Mouse (Mus musculus) small intestine, adult 2 months (tissue): ENCODE results near the gene Trim54. TPM values are rescaled to one million over a fixed set of nuclear protein-coding genes. Genes with fewer than 3 reads are reported as not detected.

ENCODE experiments used
- H3K27ac ChIP-seq: fragments of 200-500 bp; 2 replicates; pipeline ENCODE4 v1.5.1; 2012; ENCODE audit warnings: low read depth, low read length, control low read depth, inconsistent platforms; ENCODE audit not compliant: insufficient read depth
- H3K27me3 ChIP-seq: fragments of 200-500 bp; 2 replicates; pipeline ENCODE4 v1.6.1; 2012; ENCODE audit warnings: mild to moderate bottlenecking, moderate library complexity, low read length, inconsistent platforms; ENCODE audit not compliant: control insufficient read depth, insufficient read depth
- H3K36me3 ChIP-seq: fragments of 200-500 bp; 2 replicates; pipeline ENCODE4 v1.6.1; 2012; ENCODE audit warnings: mild to moderate bottlenecking, low read length, control low read depth, inconsistent platforms; ENCODE audit not compliant: control insufficient read depth, insufficient read depth
- H3K4me1 ChIP-seq: fragments of 200-500 bp; 2 replicates; pipeline ENCODE4 v1.6.1; 2012; ENCODE audit warnings: low read length, inconsistent platforms, mixed read lengths; ENCODE audit not compliant: control insufficient read depth, insufficient read depth, insufficient read length
- H3K4me3 ChIP-seq: fragments of 200-500 bp; 2 replicates; pipeline ENCODE4 v1.5.1; 2012; ENCODE audit warnings: low read depth, mild to moderate bottlenecking, control low read depth, inconsistent platforms, low read length, moderate library complexity
- CTCF ChIP-seq: fragments of 200-500 bp; IDR thresholded peaks from 2 replicates; pipeline ENCODE4 v1.5.1; 2012; ENCODE audit warnings: low read depth, mild to moderate bottlenecking, control low read depth, inconsistent platforms, low read length, moderate library complexity, mixed read lengths; ENCODE audit not compliant: insufficient replicate concordance, insufficient read length; ENCODE audit errors: extremely low read depth
- POLR2A ChIP-seq: fragments of 200-500 bp; IDR thresholded peaks from 2 replicates; pipeline ENCODE4 v1.6.1; 2012; ENCODE audit warnings: low read depth, mild to moderate bottlenecking, control low read depth, inconsistent platforms, low read length, moderate library complexity
- WGBS: fragments of 180-500 bp; shearing (Covaris S2); methylation state at CpG from one replicate; pipeline ENCODE4 v1.1.7; 2018; 5-methylcytosine and 5-hydroxymethylcytosine counted together
- polyA plus RNA-seq: library from polyadenylated mRNA; depleted of rRNA; stranded (reverse); fragments of >200 nt; gene quantifications from 2 replicates; pipeline ENCODE4 v1.2.3, GENCODE M21; 2012

Trim54 gene
- polyA plus RNA-seq, 1 experiment, result not detected

DNA sequence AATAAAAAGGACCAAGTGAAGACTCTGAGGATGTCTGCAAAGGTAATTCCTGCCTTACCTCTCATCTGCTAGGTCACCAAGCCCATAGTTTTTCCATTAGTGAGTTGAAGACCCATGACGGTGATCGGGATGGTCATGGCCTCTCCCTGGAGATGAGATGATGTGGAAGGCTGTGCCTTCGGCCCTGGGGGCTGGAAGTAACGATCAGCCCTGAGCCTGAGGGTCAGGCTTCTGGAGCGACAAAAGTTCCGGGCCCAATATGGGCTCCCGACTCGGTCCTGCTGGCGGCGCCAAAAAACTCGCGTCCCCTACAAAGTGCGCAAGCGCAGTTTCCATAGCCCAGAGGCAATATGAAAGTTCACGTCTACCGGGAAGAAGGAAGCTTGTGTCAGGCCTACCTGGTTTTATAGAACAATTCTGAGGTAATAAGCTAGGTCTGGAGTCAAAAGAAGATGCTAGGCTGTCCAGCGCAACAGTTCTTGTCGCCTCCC lies 8.5 kb upstream of the Trim54 start, which contains the start of gene Slc30a3:
Gene Slc30a3 (minus strand): TSS at position 238 of the 491 bp plus-strand sequence.
- TF ChIP-seq CTCF, result no peak
- TF ChIP-seq POLR2A, result no peak
- no peak within 1 kb of the TSS for H3K27ac ChIP-seq
- no peak within 1 kb of the TSS for H3K4me3 ChIP-seq
- H3K36me3 ChIP-seq, result no peaks in the 10 kb centered on the region
- no peaks in the 10 kb centered on the region; the same call in 1 of the 2 replicates for H3K27me3 ChIP-seq
- no peaks in the 10 kb centered on the region for H3K4me1 ChIP-seq
- WGBS, result 90% methylated on average over 18 of the region's 18 CpGs

GRCm38 (mm10) chr5:31110781-31111180 lies 5.7 kb upstream of the Trim54 start:
- 25% methylated on average over 7 of the region's 7 CpGs for WGBS
- Histone ChIP-seq H3K27ac (no peak overlapping the region), H3K4me3 (no peak overlapping the region), H3K4me1 (no peaks in the 10 kb centered on the region), H3K36me3 (no peaks in the 10 kb centered on the region), H3K27me3 (no peaks in the 10 kb centered on the region)
- no peak for TF ChIP-seq POLR2A
- no peak for TF ChIP-seq CTCF

DNA sequence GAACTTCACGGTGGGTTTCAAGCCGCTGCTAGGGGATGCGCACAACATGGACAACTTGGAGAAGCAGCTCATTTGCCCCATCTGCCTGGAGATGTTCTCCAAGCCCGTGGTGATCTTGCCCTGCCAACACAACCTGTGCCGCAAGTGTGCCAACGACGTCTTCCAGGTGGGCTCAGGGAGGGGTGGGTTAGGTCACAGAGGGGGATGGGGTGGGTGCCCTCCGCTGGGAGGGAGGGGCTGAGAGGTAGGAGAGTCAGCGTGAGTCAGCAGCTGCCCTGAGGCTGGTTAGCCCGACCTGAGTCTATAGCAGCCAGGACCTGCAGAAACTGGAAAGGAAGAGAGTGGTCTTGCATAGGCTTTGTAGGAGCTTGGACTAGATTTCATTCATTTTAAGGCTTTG lies 400 bp downstream of the Trim54 start:
- H3K27me3 ChIP-seq, result no peaks in the 10 kb centered on the region
- TF ChIP-seq CTCF (no peak), POLR2A (no peak)
- WGBS, result 31% methylated on average over 10 of the region's 10 CpGs
- H3K4me1 ChIP-seq, result no peaks in the 10 kb centered on the region
- no peaks in the 10 kb centered on the region for H3K36me3 ChIP-seq
- no peak overlapping the region for H3K27ac ChIP-seq
- H3K4me3 ChIP-seq, result no peak overlapping the region

DNA sequence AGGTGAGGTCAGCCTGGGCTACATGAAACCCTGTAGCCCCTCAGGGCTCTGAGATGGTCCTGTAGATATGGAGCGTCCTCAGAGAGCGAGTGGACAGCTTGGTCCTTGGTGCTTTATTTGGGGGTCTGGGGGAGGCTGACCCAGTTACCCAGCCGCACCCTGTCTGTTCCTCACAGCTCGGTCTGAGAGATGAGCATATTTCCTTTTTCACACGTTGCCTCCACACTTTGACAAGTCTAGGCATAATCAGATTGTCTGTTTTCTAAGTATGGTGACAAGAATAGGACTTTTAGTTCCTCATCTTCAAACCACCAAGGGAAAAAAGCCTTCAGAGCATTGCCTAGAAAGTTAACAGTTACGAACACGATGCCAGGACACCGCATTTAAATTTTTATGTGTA lies 4.6 kb downstream of the Trim54 start:
- H3K36me3 ChIP-seq, result no peaks in the 10 kb centered on the region
- H3K4me1 ChIP-seq, result no peaks in the 10 kb centered on the region
- TF ChIP-seq POLR2A (no peak), CTCF (no peak)
- no peak overlapping the region for H3K4me3 ChIP-seq
- no peak overlapping the region for H3K27ac ChIP-seq
- H3K27me3 ChIP-seq, result no peaks in the 10 kb centered on the region
- WGBS, result 69% methylated on average over 8 of the region's 8 CpGs

GRCm38 (mm10) chr5:31123481-31123880 lies 7.0 kb downstream of the Trim54 start:
- Histone ChIP-seq H3K27me3 (no peaks in the 10 kb centered on the region), H3K4me3 (no peak overlapping the region), H3K36me3 (no peaks in the 10 kb centered on the region), H3K4me1 (no peaks in the 10 kb centered on the region), H3K27ac (no peak overlapping the region)
- WGBS, result 42% methylated on average over 2 of the region's 2 CpGs
- no peak for TF ChIP-seq CTCF
- TF ChIP-seq POLR2A, result no peak

DNA sequence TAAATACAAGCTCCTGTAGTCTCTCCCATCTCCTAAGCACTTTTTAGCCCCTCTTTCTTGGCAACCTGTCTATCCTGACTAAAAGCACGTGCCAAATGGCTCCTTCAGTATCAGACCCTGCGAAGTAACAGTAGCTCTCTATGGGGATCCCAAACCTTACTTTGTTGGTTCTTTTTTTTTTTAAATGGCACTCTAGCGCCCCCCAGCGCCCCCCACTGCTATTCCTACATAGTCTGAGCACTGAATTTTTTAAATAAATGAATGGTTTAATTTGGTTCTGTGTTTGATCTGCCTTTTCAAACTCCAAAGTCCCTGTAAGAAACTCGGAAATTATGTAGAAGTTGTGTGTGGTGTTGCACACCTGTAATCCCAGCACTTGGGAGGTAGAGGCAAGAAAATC lies 9.5 kb downstream of the Trim54 start:
- H3K27me3 ChIP-seq, result no peaks in the 10 kb centered on the region
- 41% methylated on average over 5 of the region's 5 CpGs for WGBS
- TF ChIP-seq POLR2A, result no peak
- no peak for TF ChIP-seq CTCF

DNA sequence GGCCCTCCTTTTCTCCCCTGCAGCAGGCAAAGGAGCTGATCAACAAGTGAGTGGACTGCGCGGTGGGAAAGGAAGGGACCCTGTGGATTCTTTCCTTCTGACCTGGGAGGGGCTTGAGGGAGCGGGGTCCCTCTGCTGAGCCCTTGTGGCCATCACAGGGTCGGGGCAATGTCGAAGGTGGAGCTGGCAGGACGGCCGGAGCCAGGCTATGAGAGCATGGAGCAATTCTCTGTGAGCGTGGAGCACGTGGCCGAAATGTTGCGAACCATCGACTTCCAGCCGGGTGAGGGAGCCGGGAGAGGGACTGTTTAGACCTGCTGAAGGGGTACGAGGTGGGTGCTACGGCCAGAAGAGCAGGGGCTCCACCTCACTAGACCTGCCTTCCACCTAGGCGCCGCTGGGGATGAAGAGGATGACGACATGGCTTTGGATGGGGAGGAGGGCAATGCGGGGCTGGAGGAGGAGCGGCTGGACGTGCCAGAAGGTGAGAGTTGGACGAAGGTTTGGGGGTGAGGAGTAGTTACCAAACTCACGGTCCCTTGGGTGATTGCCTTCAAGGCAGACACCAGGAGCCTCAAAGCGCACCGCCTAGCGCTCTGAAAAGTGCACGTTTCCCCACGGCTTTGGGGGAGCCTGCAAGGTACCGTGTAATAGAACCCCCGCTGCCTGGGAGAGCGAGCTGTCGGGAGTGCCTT lies 20.4 kb downstream of the Trim54 start:
- 0 out of 2 replicates have a peak, but pooled peaks cover 3% of the 10 kb centered on the region for H3K4me1 ChIP-seq
- no peak overlapping the region for H3K4me3 ChIP-seq
- peaks cover 45% of the 10 kb centered on the region for H3K27me3 ChIP-seq
- H3K27ac ChIP-seq, result no peak overlapping the region
- no peaks in the 10 kb centered on the region; the same call in 1 of the 2 replicates for H3K36me3 ChIP-seq
- TF ChIP-seq CTCF (no peak), POLR2A (no peak)
- 3% methylated on average over 33 of the region's 33 CpGs for WGBS

More for the DNA sequence above, 9.5 kb downstream of the Trim54 start:
- H3K27ac ChIP-seq, result no peak overlapping the region
- H3K36me3 ChIP-seq, result no peaks in the 10 kb centered on the region
- no peaks in the 10 kb centered on the region for H3K4me1 ChIP-seq
- H3K4me3 ChIP-seq, result no peak overlapping the region
